Mouse (Mus musculus) hindbrain, embryonic 14.5 days (tissue): Measurements from ENCODE around the gene Stat5a. TPM values are rescaled to one million over a fixed set of nuclear protein-coding genes. Genes with fewer than 3 reads are reported as not detected.

Experiments used
- ATAC-seq: fragments of 200-750 bp; cut with Nextera tagmentation; 2 replicates; pipeline ENCODE4 v1.8.0; 2017; ENCODE audit warnings: moderate number of reproducible peaks, mild to moderate bottlenecking, moderate TSS enrichment, moderate library complexity; ENCODE audit not compliant: low FRiP score
- DNase-seq: peaks from one replicate; pipeline ENCODE4 v3.0.0-alpha.2; 2015; ENCODE audit warnings: low spot score
- H3K27ac ChIP-seq: fragments of 300-500 bp; sonication (generic); 2 replicates; pipeline ENCODE4 v1.5.1; 2014; ENCODE audit warnings: mild to moderate bottlenecking, moderate library complexity
- H3K27me3 ChIP-seq: fragments of 300-500 bp; sonication (generic); 2 replicates; pipeline ENCODE4 v1.6.1; 2014; ENCODE audit warnings: mild to moderate bottlenecking, low read length, mixed read lengths; ENCODE audit not compliant: control insufficient read depth, insufficient read depth
- H3K36me3 ChIP-seq: fragments of 300-500 bp; sonication (generic); replicated peaks from 2 replicates; pipeline ENCODE4 v1.6.1; 2014; ENCODE audit not compliant: control insufficient read depth, insufficient read depth
- H3K4me1 ChIP-seq: fragments of 300-500 bp; sonication (generic); replicated peaks from 2 replicates; pipeline ENCODE4 v1.6.1; 2014; ENCODE audit warnings: antibody characterized with exemption, low read length, mixed read lengths; ENCODE audit not compliant: control insufficient read depth, insufficient read depth
- H3K4me2 ChIP-seq: fragments of 300-500 bp; sonication (generic); replicated peaks from 2 replicates; pipeline ENCODE4 v1.6.1; 2014; ENCODE audit warnings: mild to moderate bottlenecking, moderate library complexity
- H3K4me3 ChIP-seq: fragments of 300-500 bp; sonication (generic); replicated peaks from 2 replicates; pipeline ENCODE4 v1.5.1; 2014; ENCODE audit warnings: mild to moderate bottlenecking, low read length
- H3K9ac ChIP-seq: fragments of 300-500 bp; sonication (generic); 2 replicates; pipeline ENCODE4 v1.6.1; 2014
- H3K9me3 ChIP-seq: fragments of 300-500 bp; sonication (generic); 2 replicates; pipeline ENCODE4 v1.6.1; 2016; ENCODE audit warnings: low read length; ENCODE audit not compliant: control insufficient read depth
- WGBS: fragments of 180-500 bp; shearing (Covaris S2); extraction: QIAGEN DNeasy Blood & Tissue Kit; methylation state at CpG from one replicate; pipeline ENCODE4 v1.1.7; 2014; 5-methylcytosine and 5-hydroxymethylcytosine counted together
- polyA plus RNA-seq: library from polyadenylated mRNA; unstranded; fragments of >200 nt; fragmentation: Nextera tagmentation; extraction: Ambion mirVana; gene quantifications from 2 replicates; pipeline ENCODE4 v1.2.1, GENCODE M21; 2014

Stat5a gene
- polyA plus RNA-seq, 1 experiment from 2014 or later: 1.4 TPM

GRCm38 (mm10) chr11:100853018-100853417 is 6.1 kb upstream of the Stat5a start:
- peaks cover 23% of the 10 kb centered on the region for H3K4me1 ChIP-seq
- no peak overlapping the region for H3K9ac ChIP-seq
- no peaks in the 10 kb centered on the region for H3K36me3 ChIP-seq
- 88% methylated on average over 5 of the region's 5 CpGs for WGBS
- no peak overlapping the region for H3K4me3 ChIP-seq
- H3K27ac ChIP-seq: no peak overlapping the region
- H3K9me3 ChIP-seq: no peaks in the 10 kb centered on the region
- H3K27me3 ChIP-seq: no peaks in the 10 kb centered on the region
- ATAC-seq (no peak), DNase-seq (no peak)
- H3K4me2 ChIP-seq: no peak overlapping the region

GRCm38 (mm10) chr11:100854268-100854667 is 4.9 kb upstream of the Stat5a start:
- H3K27me3 ChIP-seq: peaks cover 11% of the 10 kb centered on the region
- ATAC-seq (no peak), DNase-seq (no peak)
- H3K9me3 ChIP-seq: no peaks in the 10 kb centered on the region
- WGBS: 64% methylated on average over 4 of the region's 4 CpGs
- peaks cover 11% of the 10 kb centered on the region for H3K4me1 ChIP-seq
- no peak overlapping the region for H3K9ac ChIP-seq
- no peak overlapping the region for H3K4me3 ChIP-seq
- no peak overlapping the region for H3K4me2 ChIP-seq
- H3K27ac ChIP-seq: no peak overlapping the region
- H3K36me3 ChIP-seq: no peaks in the 10 kb centered on the region

GRCm38 (mm10) chr11:100855178-100855577 is 4.0 kb upstream of the Stat5a start:
- no peaks in the 10 kb centered on the region for H3K9me3 ChIP-seq
- no peak overlapping the region for H3K9ac ChIP-seq
- H3K36me3 ChIP-seq: no peaks in the 10 kb centered on the region
- peaks cover 9% of the 10 kb centered on the region for H3K4me1 ChIP-seq
- no peak overlapping the region for H3K4me2 ChIP-seq
- no peak overlapping the region for H3K27ac ChIP-seq
- H3K4me3 ChIP-seq: no peak overlapping the region
- peaks cover 20% of the 10 kb centered on the region for H3K27me3 ChIP-seq
- DNase-seq (no peak), ATAC-seq (no peak)
- 90% methylated on average over 4 of the region's 4 CpGs for WGBS

GRCm38 (mm10) chr11:100857960-100858359 is 1.2 kb upstream of the Stat5a start:
- H3K4me1 ChIP-seq: no peaks in the 10 kb centered on the region; the same call in 1 of the 2 replicates
- no peak overlapping the region for H3K4me3 ChIP-seq
- H3K9ac ChIP-seq: no peak overlapping the region
- WGBS: 72% methylated on average over 6 of the region's 6 CpGs
- no peak overlapping the region for H3K4me2 ChIP-seq
- DNase-seq (no peak), ATAC-seq (no peak)
- no peaks in the 10 kb centered on the region for H3K36me3 ChIP-seq
- H3K27me3 ChIP-seq: peaks cover 38% of the 10 kb centered on the region
- H3K27ac ChIP-seq: no peak overlapping the region
- no peaks in the 10 kb centered on the region for H3K9me3 ChIP-seq

GRCm38 (mm10) chr11:100859579-100860075 is 476 bp downstream of the Stat5a start:
- 49% methylated on average over 6 of the region's 6 CpGs for WGBS
- no peak overlapping the region for H3K27ac ChIP-seq
- ATAC-seq (no peak), DNase-seq (no peak)
- peak overlapping the region; percentile 40 for H3K4me3 ChIP-seq
- peak overlapping the region; percentile 58 for H3K4me2 ChIP-seq
- no peak overlapping the region for H3K9ac ChIP-seq
- peaks cover 38% of the 10 kb centered on the region for H3K27me3 ChIP-seq
- H3K9me3 ChIP-seq: no peaks in the 10 kb centered on the region
- no peaks in the 10 kb centered on the region; the same call in 1 of the 2 replicates for H3K4me1 ChIP-seq
- no peaks in the 10 kb centered on the region for H3K36me3 ChIP-seq

GRCm38 (mm10) chr11:100860198-100861048 is 1.3 kb downstream of the Stat5a start:
- Histone ChIP-seq H3K27me3 (peaks cover 38% of the 10 kb centered on the region), H3K4me3 (peak overlapping the region; percentile 40), H3K4me2 (peak overlapping the region; percentile 58), H3K9ac (peak overlapping the region; percentile 49), H3K36me3 (no peaks in the 10 kb centered on the region), H3K4me1 (no peaks in the 10 kb centered on the region; the same call in 1 of the 2 replicates), H3K27ac (no peak overlapping the region), H3K9me3 (no peaks in the 10 kb centered on the region)
- ATAC-seq: peak; percentile 40; the same call in 1 of the 2 replicates
- peak; percentile 41 for DNase-seq
- WGBS: 3% methylated on average over 54 of the region's 55 CpGs

- H3K27me3 ChIP-seq: peaks cover 38% of the 10 kb centered on the region
- no peak for ATAC-seq
Observed at GRCm38 (mm10) chr11:100861335-100861734, 2.2 kb downstream of the Stat5a start.

DNA sequence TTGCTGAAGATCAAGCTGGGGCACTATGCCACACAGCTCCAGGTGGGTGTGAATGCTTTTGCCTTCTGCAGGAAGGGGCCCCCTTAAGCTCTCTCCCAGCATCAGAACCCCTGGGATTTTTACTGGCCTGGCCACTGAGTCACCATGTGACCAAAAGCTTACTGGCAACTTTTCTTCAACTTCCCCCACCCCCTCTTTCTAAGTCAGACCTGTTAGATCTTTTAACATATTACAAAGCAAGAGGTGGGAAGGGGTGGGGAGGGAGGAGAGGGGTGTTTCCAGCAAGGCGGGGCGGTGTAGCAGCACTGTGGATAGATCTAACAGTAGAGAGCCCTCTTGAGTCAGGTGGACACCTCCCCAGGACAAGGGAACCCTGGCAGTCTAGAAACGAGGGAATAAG is 2.7 kb downstream of the Stat5a start:
- H3K9ac ChIP-seq: no peak overlapping the region
- no peak for DNase-seq
- H3K4me3 ChIP-seq: no peak overlapping the region
- no peaks in the 10 kb centered on the region; the same call in 1 of the 2 replicates for H3K4me1 ChIP-seq
- H3K27me3 ChIP-seq: peaks cover 38% of the 10 kb centered on the region
- ATAC-seq: no peak
- H3K9me3 ChIP-seq: no peaks in the 10 kb centered on the region
- H3K36me3 ChIP-seq: no peaks in the 10 kb centered on the region
- 39% methylated on average over 3 of the region's 3 CpGs for WGBS
- H3K27ac ChIP-seq: no peak overlapping the region
- no peak overlapping the region for H3K4me2 ChIP-seq

More at GRCm38 (mm10) chr11:100861335-100861734, 2.2 kb downstream of the Stat5a start:
- no peak for DNase-seq
- Histone ChIP-seq H3K27ac (no peak overlapping the region), H3K4me1 (no peaks in the 10 kb centered on the region; the same call in 1 of the 2 replicates), H3K4me2 (no peak overlapping the region), H3K36me3 (no peaks in the 10 kb centered on the region), H3K9ac (no peak overlapping the region), H3K9me3 (no peaks in the 10 kb centered on the region), H3K4me3 (no peak overlapping the region)
- 84% methylated on average over 7 of the region's 7 CpGs for WGBS

GRCm38 (mm10) chr11:100863141-100863540 is 4.0 kb downstream of the Stat5a start:
- WGBS: 91% methylated on average over 10 of the region's 10 CpGs
- ATAC-seq: no peak
- H3K9ac ChIP-seq: no peak overlapping the region
- no peak overlapping the region for H3K4me3 ChIP-seq
- no peak overlapping the region for H3K4me2 ChIP-seq
- H3K27me3 ChIP-seq: peaks cover 38% of the 10 kb centered on the region
- H3K36me3 ChIP-seq: no peaks in the 10 kb centered on the region
- H3K27ac ChIP-seq: no peak overlapping the region
- H3K9me3 ChIP-seq: no peaks in the 10 kb centered on the region
- DNase-seq: no peak
- H3K4me1 ChIP-seq: no peaks in the 10 kb centered on the region; the same call in 1 of the 2 replicates
